Mouse (Mus musculus) kidney, adult 2 months (tissue): ENCODE measurements around the gene Tmem232.

Source experiments
- CTCF ChIP-seq: fragments of 200-500 bp; conservative IDR thresholded peaks from 2 replicates; pipeline ENCODE4 v1.5.1; 2011; ENCODE audit warnings: low read depth, mild to moderate bottlenecking, control low read depth, low read length, moderate library complexity, mixed read lengths; ENCODE audit not compliant: insufficient read depth, insufficient read length
- POLR2A ChIP-seq: fragments of 200-500 bp; IDR thresholded peaks from one replicate; pipeline ENCODE4 v1.6.1; 2011; ENCODE audit warnings: low read depth, low read length, control low read depth

GRCm38 (mm10) chr17:65370034-65370780 is 170.4 kb downstream of the Tmem232 start:
- TF ChIP-seq CTCF: no peak
- no peak for TF ChIP-seq POLR2A
